Mouse (Mus musculus) liver, adult 2 months (tissue): ENCODE results near the gene Ccnd1. TPM values are rescaled to one million over a fixed set of nuclear protein-coding genes. Genes with fewer than 3 reads are reported as not detected.

Source experiments
- DNase-seq: peaks from one replicate; pipeline ENCODE4 v3.0.0-alpha.2; 2011; ENCODE audit warnings: low read depth, low spot score; ENCODE audit errors: extremely low read depth
- H3K27ac ChIP-seq: fragments of 200-500 bp; replicated peaks from 2 replicates; pipeline ENCODE4 v1.5.1; 2012; ENCODE audit warnings: low read depth, mild to moderate bottlenecking, control low read depth, inconsistent platforms, low read length; ENCODE audit not compliant: insufficient read depth
- H3K27me3 ChIP-seq: fragments of 200-500 bp; 2 replicates; pipeline ENCODE4 v1.6.1; 2012; ENCODE audit warnings: mild to moderate bottlenecking, moderate library complexity, low read length, inconsistent platforms; ENCODE audit not compliant: control insufficient read depth, insufficient read depth
- H3K36me3 ChIP-seq: fragments of 200-500 bp; 2 replicates; pipeline ENCODE4 v1.6.1; 2012; ENCODE audit warnings: low read length, inconsistent platforms; ENCODE audit not compliant: control insufficient read depth, insufficient read depth
- H3K4me1 ChIP-seq: fragments of 200-500 bp; 2 replicates; pipeline ENCODE4 v1.6.1; 2011; ENCODE audit warnings: low read length; ENCODE audit not compliant: control insufficient read depth, insufficient read depth
- H3K4me3 ChIP-seq: fragments of 200-500 bp; 2 replicates; pipeline ENCODE4 v1.5.1; 2011; ENCODE audit warnings: low read depth, mild to moderate bottlenecking, control low read depth, low read length, moderate library complexity; ENCODE audit not compliant: insufficient read depth
- H3K79me2 ChIP-seq: fragments of 200-500 bp; 2 replicates; pipeline ENCODE4 v1.6.1; 2012; ENCODE audit warnings: inconsistent platforms, mild to moderate bottlenecking, low read length, moderate library complexity; ENCODE audit not compliant: control insufficient read depth, insufficient read depth
- H3K9ac ChIP-seq: fragments of 200-500 bp; 2 replicates; pipeline ENCODE4 v1.6.1; 2012; ENCODE audit warnings: low read depth, mild to moderate bottlenecking, control low read depth, inconsistent platforms, low read length
- CTCF ChIP-seq: fragments of 200-500 bp; IDR thresholded peaks from 2 replicates; pipeline ENCODE4 v1.5.1; 2011; ENCODE audit warnings: low read depth, low read length, control low read depth
- POLR2A ChIP-seq: fragments of 200-500 bp; IDR thresholded peaks from 2 replicates; pipeline ENCODE4 v1.6.1; 2011; ENCODE audit warnings: low read length, control low read depth; ENCODE audit not compliant: insufficient read depth; ENCODE audit errors: extremely low read depth
- WGBS: fragments of 180-500 bp; shearing (Covaris S2); methylation state at CpG from one replicate; pipeline ENCODE4 v1.1.7; 2018; 5-methylcytosine and 5-hydroxymethylcytosine counted together
- polyA plus RNA-seq: library from polyadenylated mRNA; depleted of rRNA; stranded (reverse); fragments of >200 nt; gene quantifications from 2 replicates; pipeline ENCODE4 v1.2.3, GENCODE M21; 2012
- total RNA-seq: library from RNA; depleted of rRNA; stranded (reverse); fragments of >200 nt; gene quantifications from 2 replicates; pipeline ENCODE4 v1.2.3, GENCODE M21; 2014

The Ccnd1 gene
- total and polyA plus RNA-seq, 2 experiments: 42.5 to 55.0 TPM

GRCm38 (mm10) chr7:144937899-144938517 lies 1.7 kb downstream of the Ccnd1 start:
- Histone ChIP-seq H3K4me3 (peak overlapping the region; percentile 82), H3K36me3 (no peaks in the 10 kb centered on the region), H3K79me2 (no peaks in the 10 kb centered on the region), H3K4me1 (peaks cover 25% of the 10 kb centered on the region), H3K27ac (no peak overlapping the region), H3K9ac (peak overlapping the region; percentile 54), H3K27me3 (no peaks in the 10 kb centered on the region)
- TF ChIP-seq POLR2A (no peak), CTCF (no peak)
- 1% methylated on average over 39 of the region's 39 CpGs for WGBS
- DNase-seq: no peak

- no peak overlapping the region for H3K27ac ChIP-seq
- no peaks in the 10 kb centered on the region for H3K27me3 ChIP-seq
- WGBS: 2% methylated on average over 20 of the region's 20 CpGs
These were observed 2.2 kb downstream of the Ccnd1 start for GRCm38 (mm10) chr7:144937490-144937889.

GRCm38 (mm10) chr7:144936311-144936880 lies 3.3 kb downstream of the Ccnd1 start:
- no peaks in the 10 kb centered on the region for H3K27me3 ChIP-seq
- no peak for DNase-seq
- no peak overlapping the region for H3K4me3 ChIP-seq
- no peaks in the 10 kb centered on the region for H3K36me3 ChIP-seq
- TF ChIP-seq POLR2A: no peak
- TF ChIP-seq CTCF: no peak
- H3K9ac ChIP-seq: no peak overlapping the region
- H3K27ac ChIP-seq: no peak overlapping the region
- 83% methylated on average over 4 of the region's 4 CpGs for WGBS
- H3K79me2 ChIP-seq: no peaks in the 10 kb centered on the region
- peaks cover 17% of the 10 kb centered on the region for H3K4me1 ChIP-seq

More at GRCm38 (mm10) chr7:144937490-144937889, 2.2 kb downstream of the Ccnd1 start:
- H3K9ac ChIP-seq: peak overlapping the region; percentile 54
- peak overlapping the region; percentile 82 for H3K4me3 ChIP-seq
- TF ChIP-seq CTCF: peak; percentile 97
- TF ChIP-seq POLR2A: no peak
- H3K36me3 ChIP-seq: no peaks in the 10 kb centered on the region
- H3K4me1 ChIP-seq: peaks cover 23% of the 10 kb centered on the region
- peak; percentile 44 for DNase-seq
- no peaks in the 10 kb centered on the region for H3K79me2 ChIP-seq

GRCm38 (mm10) chr7:144935563-144935962 lies 4.2 kb downstream of the Ccnd1 start:
- no peak overlapping the region for H3K27ac ChIP-seq
- 69% methylated on average over 5 of the region's 5 CpGs for WGBS
- no peak overlapping the region for H3K9ac ChIP-seq
- TF ChIP-seq POLR2A (no peak), CTCF (peak; percentile 30; the same call in 1 of the 2 replicates)
- H3K79me2 ChIP-seq: no peaks in the 10 kb centered on the region
- peaks cover 17% of the 10 kb centered on the region for H3K4me1 ChIP-seq
- H3K4me3 ChIP-seq: no peak overlapping the region
- H3K27me3 ChIP-seq: no peaks in the 10 kb centered on the region
- H3K36me3 ChIP-seq: no peaks in the 10 kb centered on the region
- no peak for DNase-seq

- 91% methylated on average over 5 of the region's 5 CpGs for WGBS
These were observed 4.8 kb downstream of the Ccnd1 start for GRCm38 (mm10) chr7:144934901-144935300.

GRCm38 (mm10) chr7:144933796-144934195 lies 5.9 kb downstream of the Ccnd1 start:
- Histone ChIP-seq H3K4me3 (no peak overlapping the region), H3K4me1 (peaks cover 16% of the 10 kb centered on the region), H3K79me2 (no peaks in the 10 kb centered on the region), H3K27ac (no peak overlapping the region), H3K36me3 (no peaks in the 10 kb centered on the region), H3K9ac (no peak overlapping the region), H3K27me3 (no peaks in the 10 kb centered on the region)
- 59% methylated on average over 8 of the region's 8 CpGs for WGBS
- DNase-seq: no peak
- TF ChIP-seq POLR2A (no peak), CTCF (no peak)

More at GRCm38 (mm10) chr7:144934901-144935300, 4.8 kb downstream of the Ccnd1 start:
- Histone ChIP-seq H3K4me3 (no peak overlapping the region), H3K27me3 (no peaks in the 10 kb centered on the region), H3K27ac (no peak overlapping the region), H3K79me2 (no peaks in the 10 kb centered on the region), H3K9ac (no peak overlapping the region), H3K4me1 (peaks cover 15% of the 10 kb centered on the region), H3K36me3 (no peaks in the 10 kb centered on the region)
- TF ChIP-seq CTCF (no peak), POLR2A (no peak)
- no peak for DNase-seq
